8 mouse cellular contexts compared by ENCODE assay signal in the genomic region with DNA sequence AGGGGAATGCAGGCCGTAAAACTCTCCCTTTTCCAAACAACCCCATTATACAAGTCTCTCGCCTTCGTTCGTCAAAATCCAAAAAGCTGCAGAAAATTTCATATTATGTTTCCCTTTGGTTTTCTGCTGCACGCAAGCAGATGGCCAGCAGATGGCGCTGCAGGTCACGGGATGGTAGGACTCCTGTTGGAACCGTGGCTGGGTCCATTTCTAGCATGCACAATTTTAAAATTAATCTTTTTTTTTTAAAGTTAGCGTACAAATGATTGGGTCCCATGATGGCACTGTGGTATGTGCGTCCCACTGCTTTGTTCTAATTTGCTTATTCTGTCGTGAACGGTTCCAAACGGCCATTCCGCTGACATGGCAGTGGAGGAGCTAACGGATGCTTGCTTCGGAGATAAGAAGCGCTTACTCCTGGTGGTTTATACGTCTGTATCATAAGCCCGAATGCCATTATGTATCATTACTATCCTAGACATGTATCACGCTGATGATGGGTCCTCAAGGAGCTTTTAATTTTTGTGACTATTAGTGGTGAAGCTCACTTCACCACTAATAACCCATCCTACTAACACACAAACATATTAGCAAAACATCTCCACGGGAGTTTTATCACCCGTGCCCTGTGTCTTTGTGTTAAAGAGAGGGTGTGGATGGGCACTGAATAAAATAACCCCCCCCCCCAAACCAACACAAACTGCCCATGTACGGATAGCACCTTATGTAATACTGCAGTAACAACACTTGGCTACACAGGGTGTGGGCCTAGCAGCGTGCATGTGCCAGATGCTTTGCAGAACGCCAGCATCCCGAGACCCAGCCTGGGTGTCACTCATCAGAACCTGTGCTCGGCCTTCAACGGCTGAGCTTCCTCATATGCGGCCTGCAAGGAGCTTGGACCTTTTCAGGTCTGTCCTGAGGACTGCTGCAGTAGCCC.
A peak's percentile ranks its signal among the peaks of the same experiment; 100 is the strongest.
DNase-seq lines count a peak whose midpoint lies in the region; ATAC-seq and TF ChIP-seq lines count a peak whose summit lies in the region.

No protein-coding gene starts in this region.

- TF ChIP-seq CTCF in gastrocnemius, adult 2 months (IDR thresholded peaks at IDR 0.05) = peak; percentile 84
- TF ChIP-seq CTCF in cortical plate, adult 2 months (IDR thresholded peaks at IDR 0.05; ENCODE audit: extremely low read depth, insufficient read depth, low read length) = peak; percentile 87

- H3K4me1 ChIP-seq in cortical plate, adult 2 months (ENCODE audit: control insufficient read depth, insufficient read depth, low read length) = no peaks in the 10 kb centered on the region
- no peaks in the 10 kb centered on the region for H3K4me1 ChIP-seq in hindbrain, embryonic 11.5 days (replicated peaks; ENCODE audit: control insufficient read depth, insufficient read depth, low read length)
- H3K4me1 ChIP-seq in limb, embryonic 10.5 days = peaks cover 18% of the 10 kb centered on the region

- H3K27me3 ChIP-seq in hindbrain, embryonic 11.5 days (ENCODE audit: control insufficient read depth, insufficient read depth, low read length) = no peaks in the 10 kb centered on the region
- H3K27me3 ChIP-seq in limb, embryonic 10.5 days (ENCODE audit: low read depth, poor library complexity, severe bottlenecking) = no peaks in the 10 kb centered on the region
- peaks cover 10% of the 10 kb centered on the region for H3K27me3 ChIP-seq in myocyte (ENCODE audit: control insufficient read depth, insufficient read depth, insufficient read length)

- no peak for TF ChIP-seq POLR2A in cortical plate, adult 2 months (IDR thresholded peaks at IDR 0.05; ENCODE audit: extremely low read depth, insufficient read depth, low read length)
- TF ChIP-seq POLR2A in myocyte (IDR thresholded peaks at IDR 0.05; ENCODE audit: insufficient read length, low read depth) = no peak

- intact Hi-C loops in gastrocnemius, adult 2 months (cut with DNase I) = loop anchor here (5.0 kb wide), 1 partner anchor 481 kb away; no protein-coding TSS in a partner anchor

- DNase-seq in gastrocnemius, adult 2 months = peak; percentile 55
- DNase-seq in gastrocnemius, adult 8-10 months (ENCODE audit: low spot score in 2 of 2) = no peak
- DNase-seq in NIH3T3 (ENCODE audit: low read depth) = peak; percentile 88
- DNase-seq in hindbrain, embryonic 11.5 days (ENCODE audit: low spot score) = peak; percentile 86
- DNase-seq in limb, embryonic 10.5 days (ENCODE audit: low spot score) = peak; percentile 84
- peak; percentile 5 for DNase-seq in thymus, postnatal 14 days

- no peaks in the 10 kb centered on the region for H3K79me2 ChIP-seq in myocyte (ENCODE audit: control insufficient read depth, insufficient read depth)

- H3K36me3 ChIP-seq in hindbrain, embryonic 11.5 days (ENCODE audit: control insufficient read depth, insufficient read depth, low read length) = no peaks in the 10 kb centered on the region
- no peaks in the 10 kb centered on the region for H3K36me3 ChIP-seq in limb, embryonic 10.5 days
- H3K36me3 ChIP-seq in myocyte (ENCODE audit: control insufficient read depth, insufficient read depth) = no peaks in the 10 kb centered on the region

- no peak overlapping the region for H3K27ac ChIP-seq in gastrocnemius, adult 2 months
- H3K27ac ChIP-seq in cortical plate, adult 2 months (ENCODE audit: insufficient read depth, low read length) = no peak overlapping the region
- no peak overlapping the region for H3K27ac ChIP-seq in hindbrain, embryonic 11.5 days (ENCODE audit: low read depth, low read length)
- no peak overlapping the region for H3K27ac ChIP-seq in limb, embryonic 10.5 days

- no peak overlapping the region for H3K4me2 ChIP-seq in hindbrain, embryonic 11.5 days (replicated peaks; ENCODE audit: low read depth, low read length)
- peak overlapping the region; percentile 42 for H3K4me2 ChIP-seq in myocyte (ENCODE audit: low read depth)

- ATAC-seq in hindbrain, embryonic 11.5 days (ENCODE audit: low FRiP score) = 0 out of 2 replicates have a peak, but pooled peaks have one; percentile 38

- no peak overlapping the region for H3K9ac ChIP-seq in hindbrain, embryonic 11.5 days (ENCODE audit: low read depth, low read length)

- H3ac ChIP-seq in myocyte (ENCODE audit: control insufficient read depth, insufficient read length) = no peak overlapping the region

- H3K4me3 ChIP-seq in gastrocnemius, adult 2 months = no peak overlapping the region
- no peak overlapping the region for H3K4me3 ChIP-seq in cortical plate, adult 2 months (ENCODE audit: insufficient read depth, low read length)
- H3K4me3 ChIP-seq in hindbrain, embryonic 11.5 days (ENCODE audit: low read depth, low read length) = no peak overlapping the region
- H3K4me3 ChIP-seq in limb, embryonic 10.5 days = no peak overlapping the region
- H3K4me3 ChIP-seq in myocyte = no peak overlapping the region

- no peaks in the 10 kb centered on the region for H3K9me3 ChIP-seq in hindbrain, embryonic 11.5 days (ENCODE audit: control insufficient read depth, low read length)
- H3K9me3 ChIP-seq in limb, embryonic 10.5 days (replicated peaks) = no peaks in the 10 kb centered on the region

- WGBS in hindbrain, embryonic 11.5 days = 69% methylated on average over 29 of the region's 29 CpGs
- 69% methylated on average over 29 of the region's 29 CpGs for WGBS in limb, embryonic 10.5 days

TF ChIP-seq in myocyte, 11 proteins besides CTCF, POLR2A, EP300 and RAD21:
- TF ChIP-seq CEBPB (IDR thresholded peaks at IDR 0.05; ENCODE audit: insufficient read depth, poor library complexity, severe bottlenecking) (no peak), MAX (IDR thresholded peaks at IDR 0.05; ENCODE audit: low read depth) (no peak)

Comparison
In these comparisons a context has a peak if more than half of its experiments do, and no peak if none do; other contexts are left out.
1. DNase-seq: peak in gastrocnemius, adult 2 months (single experiment), NIH3T3 (single experiment), hindbrain, embryonic 11.5 days (single experiment), limb, embryonic 10.5 days (single experiment) and thymus, postnatal 14 days (single experiment); none in gastrocnemius, adult 8-10 months (0 of 2).